Mouse (Mus musculus): ENCODE measurements around the gene D2hgdh.
"Not testable (repeated sequence)": the region's sequence is repeated elsewhere in the genome, so short reads cannot be mapped to it uniquely, and the experiment has no call there.

The D2hgdh gene

DNA sequence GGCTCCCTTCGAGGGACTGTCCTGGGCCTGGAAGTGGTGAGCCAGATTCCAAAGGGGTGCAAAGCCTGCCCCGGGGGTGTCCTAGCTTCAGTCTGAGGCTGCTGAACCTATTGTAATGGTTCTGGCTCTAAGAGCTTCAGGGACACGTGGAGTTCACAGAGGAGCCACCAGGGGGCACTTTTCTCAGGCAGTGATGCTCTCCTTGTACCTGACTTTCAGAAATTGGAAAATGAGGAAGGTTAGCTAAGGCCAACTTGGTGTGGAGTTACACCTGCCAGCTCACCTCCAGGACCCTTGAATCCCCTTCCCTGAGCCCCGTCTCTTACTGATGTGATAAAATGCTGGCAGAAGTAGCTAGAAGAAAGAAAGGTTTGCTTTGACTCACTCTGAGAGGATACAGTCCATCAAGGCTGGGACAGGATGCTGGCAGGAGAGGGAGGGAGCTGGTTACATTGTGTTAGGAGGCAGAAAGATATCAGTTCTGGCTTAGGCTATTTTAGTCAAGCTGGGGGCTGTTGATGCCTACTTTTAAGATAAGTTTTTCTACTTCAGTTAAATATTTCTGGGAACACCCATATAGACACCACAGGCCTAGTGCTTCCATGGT lies 8.1 kb downstream of the D2hgdh start:
- DNase-seq (ENCODE audit: low read depth) = peak; percentile 0

DNA sequence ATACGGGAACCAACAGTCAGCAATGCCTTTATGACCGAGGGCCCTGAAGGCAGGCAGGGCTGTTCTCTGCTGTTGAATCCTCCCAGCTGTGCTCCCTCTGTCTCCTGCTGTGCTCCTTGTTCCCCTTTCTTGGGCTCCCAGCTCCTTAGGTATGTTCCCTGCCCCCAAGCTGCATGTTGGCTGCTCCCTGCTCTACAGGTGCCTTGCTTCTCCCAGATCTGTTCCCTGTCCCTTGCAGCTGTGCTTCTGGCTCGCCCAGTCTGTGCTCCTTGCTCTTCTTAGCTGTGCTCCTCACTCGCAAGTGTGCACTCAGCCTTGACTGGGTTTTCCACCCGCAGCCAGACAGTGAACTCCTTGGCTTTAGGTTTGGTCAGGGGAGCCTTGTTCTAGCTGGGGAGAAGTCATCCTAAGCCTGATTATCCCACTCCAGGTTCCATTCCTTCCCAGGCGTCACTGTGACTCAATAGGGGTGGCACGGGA lies 10.0 kb downstream of the D2hgdh start:
- peak; percentile 1 for DNase-seq (ENCODE audit: low read depth)

DNA sequence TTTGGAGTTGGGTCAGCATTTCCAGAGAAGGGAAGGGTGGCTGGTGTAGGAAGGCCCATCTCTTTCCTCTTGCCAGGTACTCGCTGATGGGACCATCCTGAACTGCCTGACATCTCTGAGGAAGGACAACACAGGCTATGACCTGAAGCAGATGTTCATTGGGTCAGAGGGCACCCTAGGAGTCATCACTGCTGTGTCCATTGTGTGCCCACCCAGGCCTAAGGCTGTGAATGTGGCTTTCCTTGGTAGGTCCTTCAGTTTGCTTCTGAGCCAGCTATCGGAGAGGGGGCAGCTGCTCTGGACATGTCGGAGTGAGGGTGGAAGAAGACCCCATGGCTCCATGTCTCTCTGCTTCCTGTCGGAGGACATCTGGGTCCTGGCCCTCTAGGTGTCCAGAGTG lies 10.5 kb downstream of the D2hgdh start:
- peak; percentile 3 for DNase-seq (ENCODE audit: low read depth)

DNA sequence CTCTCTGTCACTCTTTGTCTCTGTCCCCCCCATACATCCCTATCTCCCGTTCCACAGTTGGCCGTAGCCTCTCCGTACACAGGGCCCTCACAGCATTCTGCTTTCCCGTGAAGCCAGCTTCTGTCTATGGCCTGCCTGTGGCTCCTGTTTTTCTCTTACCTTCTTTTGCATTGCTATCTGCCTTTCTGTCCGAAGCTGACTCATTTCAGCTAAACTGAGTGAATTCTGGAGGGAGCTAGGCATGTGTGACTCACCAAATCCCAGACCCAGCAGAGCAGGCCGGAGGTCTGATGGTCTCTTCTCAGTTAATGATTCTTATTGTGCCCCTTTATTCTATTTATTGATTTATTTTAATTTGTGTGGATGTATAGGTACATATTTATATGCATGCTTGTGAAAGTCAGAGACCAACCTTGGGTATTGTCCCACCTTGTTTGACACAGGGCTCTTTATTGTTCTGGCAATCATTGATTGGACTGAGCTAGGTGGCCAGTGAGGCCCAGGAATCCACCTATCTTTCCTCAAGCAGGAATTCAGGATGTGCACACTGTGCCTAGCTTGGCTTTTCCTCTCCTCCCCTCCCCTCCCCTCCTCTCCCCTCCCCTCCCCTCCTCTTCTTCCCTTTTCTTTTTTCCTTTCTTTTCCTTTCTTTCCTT lies 11.3 kb downstream of the D2hgdh start:
- DNase-seq (ENCODE audit: low read depth) = peak; percentile 81

DNA sequence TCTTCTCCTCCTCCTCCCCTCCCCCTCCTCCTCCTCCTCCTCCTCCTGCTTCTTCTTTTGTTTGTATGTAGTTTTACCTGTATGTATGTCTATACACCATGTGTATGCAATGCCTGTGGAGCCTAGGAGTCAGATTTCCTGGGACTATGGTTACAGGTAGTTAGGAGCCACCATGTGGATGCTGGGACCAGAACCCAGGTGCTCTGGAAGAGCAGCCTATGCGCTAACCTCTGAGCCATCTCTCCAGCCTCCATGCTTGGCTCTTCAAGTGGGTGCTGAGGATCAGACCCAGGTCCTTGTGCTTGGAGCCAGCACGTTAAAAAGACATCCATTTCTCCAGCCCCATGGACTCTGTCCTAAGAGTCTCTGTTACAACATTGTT lies 11.8 kb downstream of the D2hgdh start:
- DNase-seq (ENCODE audit: low read depth) = peak; percentile 1

DNA sequence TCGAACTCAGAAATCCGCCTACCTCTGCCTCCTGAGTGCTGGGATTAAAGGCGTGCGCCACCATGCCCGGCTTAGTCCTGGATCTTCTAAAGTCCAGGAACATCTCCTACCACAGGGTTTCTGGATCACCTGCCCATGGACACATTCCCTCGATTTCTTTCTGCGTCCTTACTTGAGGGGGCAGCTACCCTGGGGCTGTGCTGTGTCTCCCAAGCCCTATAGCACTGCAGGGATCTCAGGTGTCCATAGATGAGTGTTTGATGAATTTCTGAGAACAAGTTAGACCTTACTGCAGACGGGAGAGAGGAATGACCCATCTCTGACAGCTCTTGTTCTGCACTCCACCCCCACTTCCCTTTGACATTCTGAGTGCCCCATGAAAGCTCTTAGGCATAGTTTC lies 12.6 kb downstream of the D2hgdh start:
- peak; percentile 1 for DNase-seq (ENCODE audit: low read depth)

DNA sequence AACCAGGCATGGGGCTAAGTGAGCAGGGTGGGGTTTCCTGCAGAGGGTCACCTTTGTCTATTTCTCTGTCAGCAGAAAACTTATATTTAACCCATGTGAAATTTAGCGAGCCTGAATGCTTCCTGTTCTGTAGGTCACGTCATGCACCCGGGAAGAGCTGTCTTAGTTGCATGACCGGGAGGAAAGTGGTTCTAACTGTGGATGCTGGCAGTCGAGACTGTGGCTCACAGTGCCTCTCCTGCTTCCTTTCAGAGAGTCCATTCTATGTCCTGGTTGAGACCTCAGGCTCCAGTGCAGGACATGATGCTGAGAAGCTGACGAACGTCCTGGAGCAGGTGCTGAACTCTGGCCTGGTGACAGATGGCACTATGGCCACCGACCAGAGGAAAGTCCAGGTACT lies 13.9 kb downstream of the D2hgdh start:
- DNase-seq (ENCODE audit: low read depth) = not testable (repeated sequence)

DNA sequence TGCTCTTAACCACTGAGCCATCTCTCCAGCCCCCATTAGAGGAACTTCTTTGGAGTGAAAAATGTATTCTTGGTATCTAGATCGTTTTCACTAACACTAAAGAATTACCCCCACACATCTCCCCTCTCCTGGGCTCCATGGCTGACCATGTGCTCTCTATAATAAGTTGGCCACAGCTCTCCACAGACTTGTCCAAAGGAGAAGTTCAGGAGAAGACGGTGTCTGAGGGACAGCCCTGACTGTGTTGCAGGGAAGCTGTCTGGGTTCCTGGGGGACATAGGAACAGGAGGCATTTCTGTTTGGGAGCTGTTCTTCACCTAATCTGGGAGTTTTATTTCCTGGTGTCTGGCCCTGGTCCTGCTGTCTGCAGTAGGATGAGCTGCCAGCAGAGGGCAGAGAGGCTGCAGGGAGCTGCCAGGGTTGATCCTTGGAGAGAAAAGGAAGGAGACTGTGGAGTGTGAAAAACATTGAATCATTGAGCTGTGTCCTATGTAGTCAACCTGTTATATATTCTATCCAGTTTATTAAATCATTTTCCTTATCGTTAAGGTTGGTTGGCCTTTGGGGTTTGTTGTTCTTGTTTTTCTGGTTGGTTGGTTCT lies 21.2 kb downstream of the D2hgdh start:
- not testable (repeated sequence) for DNase-seq (ENCODE audit: low read depth)

DNA sequence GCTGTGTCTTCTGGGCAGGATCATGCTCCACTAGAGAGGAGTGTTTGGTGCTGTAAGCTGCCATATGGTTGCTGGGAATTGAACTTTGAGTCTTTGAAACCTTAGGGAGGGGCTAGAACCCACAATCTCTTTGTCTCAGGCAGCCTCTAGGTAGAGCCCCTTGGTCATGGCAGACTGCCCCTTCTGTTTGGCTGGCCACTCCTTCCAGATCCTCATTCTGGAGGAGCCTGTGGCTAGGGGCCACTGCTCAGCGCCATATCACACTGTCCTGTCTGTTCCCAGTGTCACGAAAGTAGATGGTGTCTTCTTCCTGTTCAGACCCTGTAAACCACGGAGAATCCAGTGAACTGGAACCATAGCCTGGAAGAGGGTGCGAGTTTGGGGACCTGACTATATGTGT lies 31.1 kb downstream of the D2hgdh start:
- not testable (repeated sequence) for DNase-seq (ENCODE audit: low read depth)

DNA sequence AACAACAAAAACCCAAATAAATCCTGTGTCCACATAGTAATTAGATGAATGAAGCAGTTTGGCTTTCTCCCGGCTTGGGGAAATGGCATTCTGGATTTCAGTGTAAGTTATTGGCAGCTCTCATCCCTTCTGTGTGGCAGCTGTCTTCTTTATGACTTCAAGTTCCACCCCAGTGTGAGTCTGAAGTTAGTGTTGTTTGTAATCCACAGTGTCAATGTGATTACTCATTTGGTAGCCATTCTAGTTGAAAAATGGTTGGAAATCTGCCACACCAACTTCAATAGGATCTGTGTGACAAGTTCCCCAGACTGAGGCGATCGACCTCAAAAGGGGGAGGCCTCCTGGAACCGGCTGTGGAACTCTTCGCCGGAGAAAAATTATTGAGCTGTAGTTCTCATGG lies 32.7 kb downstream of the D2hgdh start:
- DNase-seq (ENCODE audit: low read depth) = no peak

DNA sequence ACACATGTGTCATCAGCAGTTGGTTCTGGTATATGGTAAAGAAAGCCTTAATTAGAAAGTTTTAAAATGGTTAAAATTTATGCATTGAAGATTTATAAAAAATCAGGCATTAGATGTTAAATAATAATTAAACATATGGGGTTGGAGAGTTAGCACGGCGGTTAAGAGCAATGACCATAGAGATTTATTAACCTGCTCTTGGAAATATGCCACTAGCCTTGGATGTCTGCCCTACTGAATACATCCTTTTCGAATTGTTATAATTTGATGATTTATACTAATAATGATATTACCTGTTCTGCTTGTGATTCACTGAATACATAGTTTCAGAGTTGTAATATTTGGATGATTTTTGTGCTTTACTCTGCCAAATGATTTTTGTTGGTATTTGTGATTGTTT lies 33.3 kb downstream of the D2hgdh start:
- DNase-seq (ENCODE audit: low read depth) = no peak

DNA sequence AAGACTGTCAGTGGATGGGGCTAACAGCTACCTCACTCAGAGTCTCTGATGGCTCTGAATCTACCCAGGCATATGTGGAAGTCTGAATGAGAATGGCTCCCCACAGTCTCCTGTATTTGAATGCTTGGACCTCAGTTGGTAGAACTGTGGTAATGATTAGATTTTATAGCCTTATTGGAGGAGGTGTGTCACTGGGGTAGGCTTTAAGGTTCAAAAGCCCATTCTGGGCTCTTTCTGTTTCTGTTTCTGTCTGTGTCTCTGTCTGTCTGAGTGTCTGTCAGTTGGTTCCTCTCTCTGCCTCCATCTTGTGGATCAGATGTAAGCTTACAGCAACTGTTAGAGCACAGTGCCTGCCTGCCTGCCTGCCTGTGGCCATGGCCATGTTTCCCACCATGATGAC lies 34.9 kb downstream of the D2hgdh start:
- DNase-seq (ENCODE audit: low read depth) = no peak

DNA sequence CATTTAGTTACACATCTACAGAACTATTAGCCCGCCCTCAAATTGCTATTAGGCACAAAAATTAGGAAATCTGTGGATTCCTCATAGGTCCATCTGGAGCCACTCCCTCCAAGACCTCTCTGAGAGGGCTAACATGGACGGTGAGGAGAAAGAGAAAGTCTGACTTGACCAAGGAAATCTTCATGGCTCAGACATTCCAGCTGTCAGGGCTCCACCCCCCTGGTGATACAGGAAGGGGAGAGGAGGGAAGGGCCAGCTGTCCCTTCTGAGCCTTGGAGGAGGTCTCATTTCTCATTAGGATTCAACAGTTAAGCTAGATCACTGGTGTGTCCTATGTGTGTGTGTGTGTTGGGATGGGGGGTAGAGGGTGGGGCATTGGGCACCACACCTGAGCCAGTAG lies 36.3 kb downstream of the D2hgdh start, which contains the start of gene Gal3st2:
Gal3st2 (plus strand) TSS at position 259 of the 400 bp plus-strand sequence.
- DNase-seq (ENCODE audit: low read depth) = not testable (repeated sequence)

DNA sequence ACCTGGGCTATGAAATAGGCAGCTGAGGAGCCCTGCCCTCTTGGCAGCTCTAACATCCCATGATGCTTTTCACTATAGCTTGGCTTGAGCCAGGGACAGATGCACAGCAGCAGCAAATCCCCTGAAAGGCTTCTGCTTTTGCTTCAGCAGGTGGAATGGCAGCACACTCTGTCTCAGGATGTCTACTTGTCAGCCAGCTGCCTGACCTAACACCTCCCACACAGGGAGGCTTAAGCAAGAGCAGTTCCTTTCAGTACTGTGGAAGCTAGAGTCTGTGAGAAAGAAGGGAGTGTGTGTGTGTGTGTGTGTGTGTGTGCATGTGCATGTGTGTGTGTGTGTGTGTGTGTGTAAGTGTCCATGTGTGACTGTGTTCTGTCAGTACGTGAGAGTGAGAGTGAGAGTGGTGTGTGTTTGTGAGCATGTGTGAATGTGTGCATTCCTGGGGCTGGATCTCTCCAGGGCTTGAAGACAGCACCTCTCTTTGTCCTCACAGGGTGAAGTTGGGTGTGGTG lies 46.9 kb downstream of the D2hgdh start:
- DNase-seq (ENCODE audit: low read depth) = not testable (repeated sequence)

DNA sequence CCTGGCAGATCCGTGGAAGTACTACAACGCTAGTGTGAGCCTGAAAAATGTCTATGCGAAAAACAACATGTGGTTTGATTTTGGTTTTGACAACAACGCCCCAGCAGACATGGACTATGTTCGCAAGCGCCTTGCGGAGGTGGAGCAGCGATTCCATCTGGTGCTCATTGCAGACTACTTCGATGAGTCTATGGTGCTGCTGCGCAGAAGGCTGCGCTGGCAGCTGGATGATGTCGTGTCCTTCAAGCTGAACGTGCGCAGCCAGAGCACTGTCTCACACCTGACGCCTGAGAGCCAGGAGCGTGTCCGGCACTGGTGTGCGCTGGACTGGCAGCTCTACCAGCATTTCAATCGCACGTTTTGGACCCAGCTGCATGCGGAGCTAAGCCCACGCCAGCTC lies 49.7 kb downstream of the D2hgdh start:
- not testable (repeated sequence) for DNase-seq (ENCODE audit: low read depth)

DNA sequence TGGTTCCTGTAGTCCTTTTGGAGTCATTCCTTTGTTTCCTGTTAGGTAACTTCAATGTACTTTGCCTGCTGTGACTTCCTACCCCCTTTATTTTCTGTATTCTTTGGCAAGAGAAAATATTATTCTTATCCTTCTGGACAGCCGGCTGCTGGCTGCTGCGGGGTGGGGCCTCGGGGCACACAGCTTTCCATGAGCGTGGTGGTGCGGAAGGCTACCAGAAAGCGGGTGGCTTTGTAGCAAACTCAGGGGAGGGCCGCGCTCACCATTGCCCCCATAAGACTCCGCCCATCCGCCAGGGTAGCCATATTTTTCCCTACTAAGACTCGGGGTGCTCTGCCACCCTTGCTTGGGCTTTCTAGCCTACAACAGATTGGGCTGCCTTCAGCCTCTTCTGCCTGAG lies 57.1 kb downstream of the D2hgdh start:
- not testable (repeated sequence) for DNase-seq (ENCODE audit: low read depth)

DNA sequence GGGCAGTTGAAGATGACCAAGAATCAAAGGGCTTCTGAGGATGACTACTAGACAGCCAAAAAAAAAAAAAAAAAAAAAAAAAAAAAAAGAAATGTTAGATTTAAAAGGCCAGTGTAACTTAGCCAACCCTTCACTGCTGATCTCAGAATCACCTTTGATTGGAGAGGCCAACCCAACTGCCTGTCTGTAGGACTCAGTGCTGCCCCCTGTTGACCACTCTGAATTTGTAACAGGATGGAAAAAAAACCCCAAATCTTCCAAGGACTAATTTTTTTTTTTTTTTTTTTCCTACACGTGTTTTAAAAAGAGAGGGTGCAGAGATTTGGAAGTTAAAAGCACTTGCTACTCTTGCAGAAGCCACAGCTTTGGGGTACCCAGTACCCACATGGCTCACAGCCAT lies 66.2 kb downstream of the D2hgdh start:
- peak; percentile 10 for DNase-seq (ENCODE audit: low read depth)

DNA sequence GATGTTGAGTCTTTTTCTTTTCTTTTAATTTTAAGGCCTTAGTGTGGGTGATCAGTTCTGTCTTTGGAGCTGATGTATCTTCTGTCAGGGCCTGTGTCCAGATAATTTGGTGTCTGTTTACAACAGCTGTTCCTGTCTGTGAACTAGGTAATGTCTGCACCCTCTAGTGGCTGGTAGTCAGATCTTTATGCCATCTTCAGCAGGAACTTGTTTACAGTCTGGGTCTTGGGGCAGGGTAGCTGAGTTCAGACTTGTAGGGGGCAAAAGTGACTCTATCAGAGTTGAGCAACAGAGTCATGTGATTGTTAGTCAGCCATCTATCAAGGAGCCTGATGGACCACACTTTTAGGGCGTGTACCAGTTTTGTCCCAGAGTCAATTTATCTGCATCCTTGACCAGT lies 72.7 kb downstream of the D2hgdh start:
- DNase-seq (ENCODE audit: low read depth) = not testable (repeated sequence)

DNA sequence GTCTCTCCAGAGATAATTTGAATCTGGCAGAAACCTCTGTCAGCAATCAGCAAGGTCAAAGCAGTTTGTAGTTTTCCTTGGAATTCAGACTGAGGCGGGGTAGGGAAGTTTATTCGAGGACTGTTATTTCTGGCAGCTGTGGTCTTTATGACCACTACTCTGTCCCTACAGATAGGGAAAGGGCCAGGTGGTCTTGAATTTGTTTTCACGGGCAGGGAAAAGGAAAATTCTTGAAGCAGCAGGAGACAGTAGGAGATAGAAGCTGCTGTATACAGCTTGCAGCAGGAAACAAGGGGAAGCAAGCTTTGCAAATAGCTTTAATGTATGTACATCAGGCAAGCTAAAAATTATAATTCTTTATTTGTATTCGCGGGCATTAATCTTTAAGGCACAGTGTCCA lies 76.6 kb downstream of the D2hgdh start:
- DNase-seq (ENCODE audit: low read depth) = not testable (repeated sequence)
